ENCODE assay signal across 1 mouse cellular context in the genomic region with DNA sequence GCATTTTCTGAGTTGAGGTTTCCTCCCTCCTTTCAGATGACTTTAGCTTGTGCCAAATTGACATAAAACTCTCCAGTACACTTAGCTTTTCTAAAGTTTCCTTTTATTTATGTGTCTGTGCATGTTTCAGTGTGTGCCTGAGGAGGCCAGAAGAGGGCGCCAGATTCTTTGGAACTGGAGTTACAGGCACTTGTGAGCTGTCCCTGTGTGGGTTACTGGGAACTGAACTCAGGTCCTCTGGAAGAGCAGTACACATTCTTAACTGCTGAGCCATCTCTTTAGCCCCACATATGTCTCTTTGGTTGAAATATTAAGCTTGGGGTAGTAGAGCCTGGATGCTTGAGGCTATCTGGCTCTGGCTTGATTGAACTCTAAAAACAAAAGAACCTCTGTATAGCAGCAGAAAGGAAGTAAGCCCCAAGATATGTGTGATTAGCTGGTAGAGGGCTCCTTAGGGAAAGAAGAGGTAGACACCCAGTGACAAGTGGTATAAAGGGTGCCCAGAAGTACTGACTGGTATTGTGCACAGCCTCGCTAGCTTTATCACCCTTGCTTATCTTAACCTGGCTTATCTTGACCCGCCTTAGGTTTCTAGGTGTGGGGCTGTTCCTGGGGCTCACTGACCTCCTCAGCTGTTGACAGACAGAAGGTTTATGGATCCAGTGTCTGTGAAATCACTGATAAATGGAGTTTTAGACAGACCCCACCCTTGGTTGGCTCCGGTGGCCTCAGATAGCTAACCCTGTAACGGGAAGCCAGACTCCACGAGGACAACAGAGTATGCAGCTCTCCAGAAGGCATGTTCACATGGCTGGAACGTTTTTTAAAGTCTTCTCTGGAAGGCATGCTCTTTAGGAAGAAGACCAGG.
TF ChIP-seq lines count a peak whose summit lies in the region.

No protein-coding gene starts in this region.

TF ChIP-seq in CH12.LX, 34 proteins besides CTCF, POLR2A, EP300 and RAD21:
- TF ChIP-seq ZNF384 (IDR thresholded peaks at IDR 0.05; ENCODE audit: low read depth, low read length), result no peak
- TF ChIP-seq SMC3 (IDR thresholded peaks at IDR 0.05; ENCODE audit: low read depth, low read length), result peak; percentile 27
TF ChIP-seq in CH12.LX: peak in this region for 1.
